Mouse (Mus musculus): ENCODE measurements at regions not wholly inside any gene's neighbourhood (a gene's known extent, or its start where the extent isn't known, plus 50 kb on each side); places are given as distances from the start of the nearest gene placed in this dataset.

DNA sequence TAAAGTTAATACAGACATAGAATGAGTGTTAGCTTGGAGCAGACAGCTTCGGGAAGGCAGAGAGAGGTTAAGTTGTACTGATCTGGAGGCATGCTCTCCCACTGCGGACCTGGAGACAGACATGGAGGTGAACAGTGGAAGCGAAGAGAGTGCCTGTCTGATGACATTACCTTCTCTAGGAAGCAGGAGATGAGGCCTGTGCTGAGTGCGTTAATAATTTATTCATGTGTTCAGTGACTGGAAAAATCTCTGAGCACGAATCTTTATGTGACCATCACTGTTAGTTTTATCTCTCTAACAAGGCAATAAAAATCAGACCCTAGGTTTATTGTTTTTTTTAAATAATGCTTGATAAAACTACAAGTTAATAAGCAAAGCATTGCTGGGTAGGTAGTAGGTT is 504.7 kb upstream of the Nr5a2 start:
- WGBS = 89% methylated on average over 5 of the region's 5 CpGs
- no peak overlapping the region for H3K4me3 ChIP-seq (ENCODE audit: low read depth, low read length)
- no peak overlapping the region for H3K4me2 ChIP-seq (ENCODE audit: low read depth, low read length)
- H3K4me1 ChIP-seq (ENCODE audit: control insufficient read depth, insufficient read depth, low read length) = no peaks in the 10 kb centered on the region
- H3K27me3 ChIP-seq (replicated peaks; ENCODE audit: control insufficient read depth, insufficient read depth, low read length) = no peaks in the 10 kb centered on the region
- DNase-seq (ENCODE audit: low spot score) (no peak), ATAC-seq (ENCODE audit: low read depth) (no peak)
- H3K9ac ChIP-seq (ENCODE audit: low read depth, low read length) = no peak overlapping the region
- H3K9me3 ChIP-seq (ENCODE audit: control insufficient read depth, low read length) = no peaks in the 10 kb centered on the region
- H3K27ac ChIP-seq (replicated peaks; ENCODE audit: low read depth, low read length) = no peak overlapping the region
- no peaks in the 10 kb centered on the region for H3K36me3 ChIP-seq (ENCODE audit: control insufficient read depth, insufficient read depth, low read length)

DNA sequence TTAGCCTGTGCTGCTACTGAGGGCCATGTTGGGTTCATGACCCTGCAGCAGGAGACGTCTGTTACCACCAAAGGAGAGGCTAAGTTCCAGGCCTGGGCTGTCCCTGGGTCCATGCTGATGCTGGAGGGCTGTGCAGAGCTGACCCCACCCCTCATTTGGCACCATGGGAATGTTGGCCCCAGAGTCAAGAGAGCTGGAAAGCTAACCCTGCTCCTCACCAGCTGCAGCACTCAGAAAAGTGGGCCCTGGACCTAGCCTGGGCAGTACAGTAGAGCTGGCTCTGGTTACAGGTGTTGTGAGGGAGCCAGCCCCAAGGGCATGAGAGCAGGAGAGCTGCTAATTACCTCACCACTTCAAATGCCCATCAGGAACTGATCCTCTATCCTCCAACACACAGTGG is 500.9 kb upstream of the Nr5a2 start:
- Histone ChIP-seq H3K9me3 (ENCODE audit: control insufficient read depth, low read length) (no peaks in the 10 kb centered on the region), H3K4me3 (ENCODE audit: low read depth, low read length) (no peak overlapping the region), H3K27me3 (replicated peaks; ENCODE audit: control insufficient read depth, insufficient read depth, low read length) (no peaks in the 10 kb centered on the region), H3K4me2 (ENCODE audit: low read depth, low read length) (no peak overlapping the region), H3K9ac (ENCODE audit: low read depth, low read length) (no peak overlapping the region), H3K36me3 (ENCODE audit: control insufficient read depth, insufficient read depth, low read length) (no peaks in the 10 kb centered on the region), H3K4me1 (ENCODE audit: control insufficient read depth, insufficient read depth, low read length) (no peaks in the 10 kb centered on the region), H3K27ac (replicated peaks; ENCODE audit: low read depth, low read length) (no peak overlapping the region)
- 64% methylated on average over 1 of the region's 1 CpGs for WGBS
- ATAC-seq (ENCODE audit: low read depth) = no peak
- no peak for DNase-seq (ENCODE audit: low spot score)

DNA sequence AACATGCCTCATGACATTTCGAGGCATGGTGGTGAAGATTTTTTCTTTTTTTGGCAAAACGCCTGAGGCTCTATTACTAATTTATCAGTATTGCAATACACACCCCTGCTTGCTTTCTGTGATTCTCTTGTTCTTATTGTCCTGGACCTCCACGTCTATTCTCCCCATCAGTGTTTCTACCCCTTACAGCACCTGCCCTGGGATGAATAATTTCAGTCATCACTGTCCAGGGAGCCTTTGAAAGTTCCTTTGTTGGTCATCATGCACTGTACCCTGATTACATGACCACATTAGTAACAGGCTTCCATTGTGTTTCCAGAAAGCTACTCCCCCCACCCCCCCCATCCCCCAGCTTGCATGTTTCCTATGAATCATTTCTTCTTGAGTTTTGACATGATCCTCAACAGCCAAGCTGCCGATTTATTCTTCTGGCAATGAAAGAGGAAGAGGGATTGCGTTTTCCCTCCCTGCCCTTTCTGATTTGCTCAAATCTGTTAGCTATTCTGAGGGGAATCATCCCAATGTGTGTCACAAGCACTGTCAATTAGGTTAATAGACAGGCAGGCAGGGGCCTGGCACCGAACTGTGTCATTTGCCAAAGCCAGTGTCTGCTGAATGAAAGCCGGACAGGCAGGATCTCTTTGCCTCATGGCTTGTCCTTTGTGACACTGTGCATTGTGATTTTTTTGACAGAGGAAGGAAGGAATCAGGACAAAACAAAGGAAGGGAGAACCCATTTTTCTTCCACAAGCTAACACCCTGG is 493.4 kb upstream of the Nr5a2 start:
- Histone ChIP-seq H3K9ac (ENCODE audit: low read depth, low read length) (no peak overlapping the region), H3K4me2 (ENCODE audit: low read depth, low read length) (no peak overlapping the region), H3K4me3 (ENCODE audit: low read depth, low read length) (no peak overlapping the region), H3K27me3 (replicated peaks; ENCODE audit: control insufficient read depth, insufficient read depth, low read length) (no peaks in the 10 kb centered on the region), H3K36me3 (ENCODE audit: control insufficient read depth, insufficient read depth, low read length) (no peaks in the 10 kb centered on the region), H3K27ac (replicated peaks; ENCODE audit: low read depth, low read length) (no peak overlapping the region), H3K9me3 (ENCODE audit: control insufficient read depth, low read length) (no peaks in the 10 kb centered on the region), H3K4me1 (ENCODE audit: control insufficient read depth, insufficient read depth, low read length) (no peaks in the 10 kb centered on the region)
- peak; percentile 48 for DNase-seq (ENCODE audit: low spot score)
- ATAC-seq (ENCODE audit: low read depth) = peak; percentile 41; the same call in 1 of the 2 replicates
- WGBS = 65% methylated on average over 7 of the region's 7 CpGs

DNA sequence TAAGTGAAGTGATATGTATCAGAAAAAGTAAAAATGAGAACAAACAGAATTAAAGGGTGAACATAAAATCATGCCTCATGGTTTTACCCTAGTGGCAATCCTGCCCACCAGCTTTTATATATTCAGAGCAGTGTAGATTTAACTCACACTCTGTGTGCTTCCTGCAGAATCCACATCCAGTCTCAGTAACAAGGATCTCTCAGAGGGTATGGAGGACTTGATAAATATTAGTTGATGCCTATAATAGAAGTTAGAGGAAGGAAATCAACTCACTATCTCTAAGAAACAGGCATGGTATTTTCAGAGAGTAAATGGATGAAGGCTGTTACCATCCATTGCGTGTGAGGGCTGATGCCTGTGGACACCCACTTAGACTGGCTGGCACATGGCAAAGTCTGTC is 492.5 kb upstream of the Nr5a2 start:
- no peak overlapping the region for H3K4me3 ChIP-seq (ENCODE audit: low read depth, low read length)
- H3K36me3 ChIP-seq (ENCODE audit: control insufficient read depth, insufficient read depth, low read length) = no peaks in the 10 kb centered on the region
- no peaks in the 10 kb centered on the region for H3K4me1 ChIP-seq (ENCODE audit: control insufficient read depth, insufficient read depth, low read length)
- 100% methylated on average over 1 of the region's 1 CpGs for WGBS
- DNase-seq (ENCODE audit: low spot score) (no peak), ATAC-seq (ENCODE audit: low read depth) (no peak)
- H3K27me3 ChIP-seq (replicated peaks; ENCODE audit: control insufficient read depth, insufficient read depth, low read length) = no peaks in the 10 kb centered on the region
- H3K9me3 ChIP-seq (ENCODE audit: control insufficient read depth, low read length) = no peaks in the 10 kb centered on the region
- H3K9ac ChIP-seq (ENCODE audit: low read depth, low read length) = no peak overlapping the region
- no peak overlapping the region for H3K4me2 ChIP-seq (ENCODE audit: low read depth, low read length)
- H3K27ac ChIP-seq (replicated peaks; ENCODE audit: low read depth, low read length) = no peak overlapping the region

DNA sequence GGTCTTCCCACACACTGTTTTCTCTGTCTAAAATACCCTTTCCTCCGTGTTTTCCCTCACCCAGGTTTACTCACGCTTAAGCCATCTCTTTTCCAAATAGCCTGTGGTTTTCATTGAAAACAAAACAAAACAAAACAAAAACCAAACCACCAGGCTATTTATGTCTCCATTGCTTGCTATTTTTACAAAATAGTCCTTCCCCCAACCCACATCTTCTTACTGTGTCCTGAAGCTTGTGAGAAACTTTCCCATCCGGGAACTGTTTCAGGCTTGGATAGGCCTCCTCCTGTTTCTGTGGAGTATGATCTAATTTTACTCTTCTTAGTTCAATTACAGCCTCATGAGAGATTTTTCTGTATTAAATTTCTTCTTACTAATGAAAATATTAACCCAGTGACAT is 486.2 kb upstream of the Nr5a2 start:
- WGBS = 40% methylated on average over 3 of the region's 3 CpGs

DNA sequence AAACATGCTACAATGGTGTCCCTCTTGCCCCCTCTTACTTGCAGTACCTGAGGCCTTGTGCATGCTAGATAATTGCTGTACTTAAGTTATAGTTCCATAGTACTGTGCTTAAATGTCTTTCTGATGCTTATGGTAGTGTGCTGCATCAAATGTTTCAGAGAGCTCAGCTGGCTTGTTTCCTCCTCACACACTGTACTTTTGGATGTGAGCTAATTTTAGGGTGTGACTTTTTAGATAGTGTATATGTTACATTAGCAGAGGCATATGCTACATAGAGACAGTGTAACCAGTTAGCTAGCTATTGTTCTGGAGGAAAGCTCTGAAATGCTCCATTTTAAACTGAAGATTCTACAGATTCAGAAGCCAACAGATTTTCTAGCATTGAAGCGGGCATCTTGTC is 467.9 kb upstream of the Nr5a2 start:
- Histone ChIP-seq H3K4me1 (ENCODE audit: control insufficient read depth, insufficient read depth, low read length) (no peaks in the 10 kb centered on the region), H3K9ac (ENCODE audit: low read depth, low read length) (no peak overlapping the region), H3K9me3 (ENCODE audit: control insufficient read depth, low read length) (no peaks in the 10 kb centered on the region), H3K36me3 (ENCODE audit: control insufficient read depth, insufficient read depth, low read length) (no peaks in the 10 kb centered on the region), H3K4me2 (ENCODE audit: low read depth, low read length) (no peak overlapping the region), H3K27me3 (replicated peaks; ENCODE audit: control insufficient read depth, insufficient read depth, low read length) (no peaks in the 10 kb centered on the region), H3K4me3 (ENCODE audit: low read depth, low read length) (no peak overlapping the region), H3K27ac (replicated peaks; ENCODE audit: low read depth, low read length) (no peak overlapping the region)
- ATAC-seq (ENCODE audit: low read depth) (no peak), DNase-seq (ENCODE audit: low spot score) (no peak)
- 87% methylated on average over 1 of the region's 1 CpGs for WGBS

More for the DNA sequence above, 486.2 kb upstream of the Nr5a2 start:
- Histone ChIP-seq H3K4me2 (ENCODE audit: low read depth, low read length) (no peak overlapping the region), H3K27me3 (replicated peaks; ENCODE audit: control insufficient read depth, insufficient read depth, low read length) (no peaks in the 10 kb centered on the region), H3K4me3 (ENCODE audit: low read depth, low read length) (no peak overlapping the region), H3K27ac (replicated peaks; ENCODE audit: low read depth, low read length) (peak overlapping the region; percentile 59), H3K9me3 (ENCODE audit: control insufficient read depth, low read length) (no peaks in the 10 kb centered on the region), H3K9ac (ENCODE audit: low read depth, low read length) (no peak overlapping the region), H3K36me3 (ENCODE audit: control insufficient read depth, insufficient read depth, low read length) (no peaks in the 10 kb centered on the region), H3K4me1 (ENCODE audit: control insufficient read depth, insufficient read depth, low read length) (peaks cover 14% of the 10 kb centered on the region; the same call in 1 of the 2 replicates)
- peak; percentile 62 for DNase-seq (ENCODE audit: low spot score)
- peak; percentile 47; the same call in 1 of the 2 replicates for ATAC-seq (ENCODE audit: low read depth)

DNA sequence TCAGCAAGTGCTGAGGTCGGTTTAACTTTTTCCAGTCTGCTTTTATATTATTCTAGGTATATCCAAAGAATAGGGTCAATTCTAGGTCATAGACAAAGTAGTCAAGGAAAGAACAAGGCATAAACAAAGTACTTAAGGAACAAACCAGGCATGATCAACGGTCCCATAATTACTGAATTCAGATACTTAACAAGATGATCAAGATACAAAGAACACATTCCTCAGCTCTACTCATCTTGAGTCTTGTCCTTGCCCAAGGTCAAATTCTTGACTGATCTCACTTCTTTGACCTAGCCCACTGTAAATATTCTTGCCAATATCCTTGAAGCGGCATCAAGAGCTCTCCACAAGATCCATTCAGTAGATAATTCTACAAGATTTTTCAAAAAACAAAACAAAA is 458.1 kb upstream of the Nr5a2 start:
- no peak overlapping the region for H3K4me2 ChIP-seq (ENCODE audit: low read depth, low read length)

DNA sequence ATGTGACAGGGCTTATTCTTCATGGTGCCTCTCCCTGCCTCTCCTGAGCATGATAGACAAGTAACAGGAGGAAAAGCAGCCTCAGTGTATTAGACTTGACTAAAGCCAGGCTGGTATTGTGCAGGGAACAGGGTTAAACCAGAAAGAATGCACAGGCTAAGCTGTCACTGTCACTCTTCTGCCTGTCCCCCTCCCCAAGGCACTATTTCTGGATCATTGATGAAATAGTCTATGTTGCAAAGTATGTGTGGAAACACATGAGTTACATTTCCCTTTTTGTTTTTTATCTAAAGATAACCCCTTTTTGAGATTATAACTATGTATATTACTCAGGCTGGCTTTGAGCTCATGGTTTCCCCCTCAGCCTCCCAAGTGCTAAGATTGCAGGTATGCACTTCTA is 436.5 kb upstream of the Nr5a2 start:
- Histone ChIP-seq H3K4me2 (ENCODE audit: low read depth, low read length) (no peak overlapping the region), H3K4me1 (ENCODE audit: control insufficient read depth, insufficient read depth, low read length) (no peaks in the 10 kb centered on the region), H3K27me3 (replicated peaks; ENCODE audit: control insufficient read depth, insufficient read depth, low read length) (no peaks in the 10 kb centered on the region), H3K27ac (replicated peaks; ENCODE audit: low read depth, low read length) (no peak overlapping the region), H3K9me3 (ENCODE audit: control insufficient read depth, low read length) (no peaks in the 10 kb centered on the region), H3K9ac (ENCODE audit: low read depth, low read length) (no peak overlapping the region), H3K4me3 (ENCODE audit: low read depth, low read length) (no peak overlapping the region), H3K36me3 (ENCODE audit: control insufficient read depth, insufficient read depth, low read length) (no peaks in the 10 kb centered on the region)
- ATAC-seq (ENCODE audit: low read depth) (no peak), DNase-seq (ENCODE audit: low spot score) (no peak)

More for the DNA sequence above, 458.1 kb upstream of the Nr5a2 start:
- Histone ChIP-seq H3K4me3 (ENCODE audit: low read depth, low read length) (no peak overlapping the region), H3K9me3 (ENCODE audit: control insufficient read depth, low read length) (no peaks in the 10 kb centered on the region), H3K27ac (replicated peaks; ENCODE audit: low read depth, low read length) (no peak overlapping the region), H3K9ac (ENCODE audit: low read depth, low read length) (no peak overlapping the region), H3K27me3 (replicated peaks; ENCODE audit: control insufficient read depth, insufficient read depth, low read length) (no peaks in the 10 kb centered on the region), H3K4me1 (ENCODE audit: control insufficient read depth, insufficient read depth, low read length) (no peaks in the 10 kb centered on the region), H3K36me3 (ENCODE audit: control insufficient read depth, insufficient read depth, low read length) (no peaks in the 10 kb centered on the region)
- ATAC-seq (ENCODE audit: low read depth) = no peak
- no peak for DNase-seq (ENCODE audit: low spot score)
- WGBS = 75% methylated on average over 3 of the region's 3 CpGs

DNA sequence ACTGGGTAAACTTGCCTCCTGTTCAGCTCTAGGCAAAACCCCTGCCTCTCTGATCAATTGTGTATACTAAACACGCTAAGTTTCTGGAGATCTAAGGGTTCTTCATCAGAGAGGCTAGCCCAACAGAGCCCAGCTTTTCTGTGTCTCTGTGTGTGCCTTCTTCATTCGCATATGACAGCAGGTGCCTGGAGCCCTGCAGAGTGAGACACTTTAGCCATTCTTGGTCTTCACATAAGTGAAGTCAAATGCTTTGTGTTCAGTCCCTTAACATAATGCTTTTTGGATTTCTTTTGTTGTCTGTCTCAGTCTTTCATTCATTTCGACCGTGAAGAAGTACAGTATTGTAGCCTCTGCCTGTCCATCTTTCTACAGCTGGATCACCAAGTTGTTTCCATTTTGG is 427.3 kb upstream of the Nr5a2 start:
- 51% methylated on average over 4 of the region's 4 CpGs for WGBS
- DNase-seq (ENCODE audit: low spot score) (no peak), ATAC-seq (ENCODE audit: low read depth) (no peak)
- Histone ChIP-seq H3K9me3 (ENCODE audit: control insufficient read depth, low read length) (no peaks in the 10 kb centered on the region), H3K27ac (replicated peaks; ENCODE audit: low read depth, low read length) (no peak overlapping the region), H3K4me3 (ENCODE audit: low read depth, low read length) (no peak overlapping the region), H3K27me3 (replicated peaks; ENCODE audit: control insufficient read depth, insufficient read depth, low read length) (no peaks in the 10 kb centered on the region), H3K36me3 (ENCODE audit: control insufficient read depth, insufficient read depth, low read length) (no peaks in the 10 kb centered on the region), H3K9ac (ENCODE audit: low read depth, low read length) (no peak overlapping the region), H3K4me2 (ENCODE audit: low read depth, low read length) (no peak overlapping the region), H3K4me1 (ENCODE audit: control insufficient read depth, insufficient read depth, low read length) (no peaks in the 10 kb centered on the region)
